Mouse (Mus musculus) neural tube, embryonic 15.5 days (tissue): Measurements from ENCODE around the gene Gm12185. TPM values are rescaled to one million over a fixed set of nuclear protein-coding genes. Genes with fewer than 3 reads are reported as not detected.

Source experiments
- ATAC-seq: fragments of 200-750 bp; cut with Nextera tagmentation; 2 replicates; pipeline ENCODE4 v1.8.0; 2017; ENCODE audit warnings: mild to moderate bottlenecking, moderate TSS enrichment, moderate library complexity; ENCODE audit not compliant: low FRiP score
- H3K27ac ChIP-seq: fragments of 300-500 bp; sonication (generic); replicated peaks from 2 replicates; pipeline ENCODE4 v1.5.1; 2015; ENCODE audit warnings: mild to moderate bottlenecking, inconsistent platforms
- H3K27me3 ChIP-seq: fragments of 300-500 bp; sonication (generic); replicated peaks from 2 replicates; pipeline ENCODE4 v1.6.1; 2015; ENCODE audit warnings: inconsistent platforms
- H3K36me3 ChIP-seq: fragments of 300-500 bp; sonication (generic); 2 replicates; pipeline ENCODE4 v1.6.1; 2015; ENCODE audit warnings: inconsistent platforms
- H3K4me1 ChIP-seq: fragments of 300-500 bp; sonication (generic); 2 replicates; pipeline ENCODE4 v1.6.1; 2015; ENCODE audit warnings: inconsistent platforms
- H3K4me2 ChIP-seq: fragments of 300-500 bp; sonication (generic); 2 replicates; pipeline ENCODE4 v1.6.1; 2015; ENCODE audit warnings: inconsistent platforms, mild to moderate bottlenecking, moderate library complexity
- H3K4me3 ChIP-seq: fragments of 300-500 bp; sonication (generic); replicated peaks from 2 replicates; pipeline ENCODE4 v1.5.1; 2015; ENCODE audit warnings: mild to moderate bottlenecking, inconsistent platforms
- H3K9ac ChIP-seq: fragments of 300-500 bp; sonication (generic); replicated peaks from 2 replicates; pipeline ENCODE4 v1.6.1; 2015; ENCODE audit warnings: mild to moderate bottlenecking, inconsistent platforms
- H3K9me3 ChIP-seq: fragments of 300-500 bp; sonication (generic); replicated peaks from 2 replicates; pipeline ENCODE4 v1.6.1; 2016; ENCODE audit warnings: inconsistent platforms
- WGBS: fragments of 180-500 bp; shearing (Covaris S2); methylation state at CpG from one replicate; pipeline ENCODE4 v1.1.7; 2015; ENCODE audit warnings: mixed read lengths; 5-methylcytosine and 5-hydroxymethylcytosine counted together
- polyA plus RNA-seq: library from polyadenylated mRNA; unstranded; fragments of >200 nt; fragmentation: Nextera tagmentation; extraction: Ambion mirVana; gene quantifications from 2 replicates; pipeline ENCODE4 v1.2.1, GENCODE M21; 2015

The Gm12185 gene
- polyA plus RNA-seq, 1 experiment from 2014 or later, result not detected

DNA sequence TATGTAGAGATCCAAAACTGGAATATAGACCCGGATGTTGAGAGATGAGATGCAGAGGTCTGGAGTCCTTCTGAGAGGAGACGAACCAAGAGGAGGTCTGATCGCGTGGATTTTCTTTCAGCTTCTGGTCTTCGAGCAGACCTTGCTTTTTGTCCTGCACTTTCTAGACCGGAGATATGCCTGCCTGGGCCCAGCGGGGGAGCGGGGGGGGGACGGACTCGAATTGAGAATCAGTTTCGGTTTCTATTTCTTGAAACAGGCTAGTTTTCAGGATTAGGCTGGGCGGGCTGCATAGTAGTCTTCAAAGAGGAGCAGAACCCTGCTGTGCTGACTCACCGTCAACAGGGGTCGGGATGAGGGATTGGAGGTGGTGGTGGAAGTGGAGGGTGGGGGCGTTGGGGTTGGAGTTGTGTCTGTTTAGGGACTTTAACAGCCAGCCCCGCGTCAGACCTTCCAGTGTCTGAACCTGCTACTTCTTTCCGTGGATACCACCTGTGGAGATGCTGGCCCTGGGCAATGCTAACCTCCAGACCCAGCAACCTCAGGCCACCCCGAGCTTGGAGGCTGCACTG lies 120.7 kb downstream of the Gm12185 start, which contains the start of gene Irgm1:
Gene Irgm1, minus strand, starts transcription at position 483 of the 572 bp plus-strand sequence.
- ATAC-seq, result peak; percentile 58; the same call in 1 of the 2 replicates
- no peaks in the 10 kb centered on the region for H3K9me3 ChIP-seq
- H3K27ac ChIP-seq, result 0 out of 2 replicates have a peak within 1 kb of the TSS, but pooled peaks have one; percentile 15

DNA sequence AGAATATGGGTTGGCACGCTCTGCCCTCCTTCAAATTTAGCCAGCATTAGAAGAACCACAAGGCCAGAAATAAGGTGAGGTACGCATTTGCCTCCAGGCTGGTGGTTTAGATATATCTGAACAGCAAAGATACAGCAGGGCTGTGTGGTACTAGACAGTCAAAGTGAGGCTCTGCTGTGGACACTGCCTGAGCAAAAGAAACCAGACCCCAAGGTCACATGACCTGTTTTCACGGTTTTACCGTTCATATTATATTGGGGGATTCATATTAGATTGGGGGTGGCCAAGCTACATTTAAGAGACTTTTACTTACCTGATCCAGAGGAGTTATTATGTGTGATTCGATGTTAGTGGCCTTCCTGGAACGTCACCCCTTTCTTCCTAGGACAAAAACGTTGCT lies 121.2 kb downstream of the Gm12185 start:
- peaks cover 10% of the 10 kb centered on the region for H3K27me3 ChIP-seq
- WGBS, result 41% methylated on average over 7 of the region's 7 CpGs
- no peaks in the 10 kb centered on the region for H3K36me3 ChIP-seq
- peak overlapping the region; percentile 51 for H3K9ac ChIP-seq
- no peaks in the 10 kb centered on the region for H3K9me3 ChIP-seq
- peak overlapping the region; percentile 76 for H3K4me2 ChIP-seq
- no peak for ATAC-seq
- 0 out of 2 replicates have a peak overlapping the region, but pooled peaks have one; percentile 15 for H3K27ac ChIP-seq
- H3K4me3 ChIP-seq, result peak overlapping the region; percentile 46
- peaks cover 20% of the 10 kb centered on the region; the same call in 1 of the 2 replicates for H3K4me1 ChIP-seq

More for the DNA sequence above, 120.7 kb downstream of the Gm12185 start, which contains the start of gene Irgm1:
- Histone ChIP-seq H3K27me3 (peaks cover 10% of the 10 kb centered on the region), H3K4me1 (peaks cover 20% of the 10 kb centered on the region; the same call in 1 of the 2 replicates), H3K4me2 (peak within 1 kb of the TSS; percentile 76), H3K4me3 (peak within 1 kb of the TSS; percentile 46), H3K36me3 (no peaks in the 10 kb centered on the region), H3K9ac (peak within 1 kb of the TSS; percentile 51)
- 2% methylated on average over 19 of the region's 19 CpGs for WGBS

DNA sequence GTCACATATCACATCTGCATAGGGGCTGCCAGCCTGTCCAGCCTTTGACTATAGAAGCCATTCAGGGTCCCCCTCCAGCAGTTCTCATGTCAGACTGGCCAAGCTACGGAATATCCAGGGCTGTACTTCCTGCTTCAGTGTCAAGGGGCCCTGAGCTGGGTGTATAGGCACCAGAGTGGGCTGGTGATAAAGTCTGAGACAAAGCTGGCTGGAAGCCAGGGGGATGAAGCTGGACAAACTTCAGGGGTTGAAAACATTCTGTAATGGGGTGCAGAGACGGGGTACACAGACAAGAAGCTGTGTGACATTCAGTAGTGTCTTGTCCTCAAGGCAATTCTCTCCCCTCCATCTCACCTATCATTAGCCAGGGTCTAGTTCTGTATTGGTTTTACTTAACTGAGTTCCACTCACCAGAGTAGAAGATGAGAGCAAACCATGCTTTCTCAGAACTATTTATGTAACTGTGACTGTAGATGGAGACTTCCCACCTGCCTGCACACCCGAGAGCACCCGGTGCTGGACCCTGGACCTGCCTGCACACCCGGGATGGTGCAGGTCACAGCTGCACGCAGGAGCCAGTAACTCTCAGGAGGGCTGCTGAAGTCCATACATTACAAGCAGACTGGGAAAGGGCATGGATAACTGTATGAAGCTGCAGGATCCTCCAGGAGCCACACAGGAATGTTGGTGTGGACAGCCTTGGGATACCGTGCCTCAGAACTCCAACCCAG lies 122.5 kb downstream of the Gm12185 start:
- H3K36me3 ChIP-seq, result no peaks in the 10 kb centered on the region
- no peak overlapping the region for H3K9ac ChIP-seq
- H3K27ac ChIP-seq, result no peak overlapping the region
- peak overlapping the region; percentile 76 for H3K4me2 ChIP-seq
- H3K4me1 ChIP-seq, result peaks cover 20% of the 10 kb centered on the region; the same call in 1 of the 2 replicates
- no peaks in the 10 kb centered on the region for H3K9me3 ChIP-seq
- no peak for ATAC-seq
- H3K27me3 ChIP-seq, result peaks cover 10% of the 10 kb centered on the region
- H3K4me3 ChIP-seq, result no peak overlapping the region
- 79% methylated on average over 7 of the region's 7 CpGs for WGBS

DNA sequence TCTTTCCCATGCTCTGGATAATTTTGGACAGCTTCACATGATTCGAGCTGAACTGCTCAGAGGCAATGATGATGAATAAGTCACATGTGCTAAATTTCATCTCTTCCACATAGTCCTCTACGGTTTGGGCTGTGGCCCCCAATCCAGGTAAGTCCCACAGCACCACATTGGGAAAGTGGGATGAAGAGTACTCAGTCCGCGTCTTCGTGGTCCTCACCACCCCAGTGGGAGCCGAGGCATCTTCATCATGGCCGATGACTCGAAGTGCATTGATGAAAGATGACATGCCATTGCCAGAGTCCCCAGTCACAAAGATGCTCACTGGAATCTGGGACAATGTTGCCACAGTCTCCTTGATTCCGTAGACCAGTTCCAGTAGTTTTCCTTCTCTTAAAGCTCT lies 125.5 kb downstream of the Gm12185 start:
- Histone ChIP-seq H3K9ac (no peak overlapping the region), H3K36me3 (no peaks in the 10 kb centered on the region), H3K4me1 (peaks cover 10% of the 10 kb centered on the region; the same call in 1 of the 2 replicates), H3K27me3 (0 out of 2 replicates have a peak, but pooled peaks cover 3% of the 10 kb centered on the region), H3K4me3 (no peak overlapping the region), H3K27ac (no peak overlapping the region), H3K4me2 (no peak overlapping the region), H3K9me3 (no peaks in the 10 kb centered on the region)
- WGBS, result 96% methylated on average over 9 of the region's 9 CpGs
- no peak for ATAC-seq

- H3K27me3 ChIP-seq, result peaks cover 15% of the 10 kb centered on the region; the same call in 1 of the 2 replicates
- H3K4me2 ChIP-seq, result no peak overlapping the region
- H3K27ac ChIP-seq, result no peak overlapping the region
- no peak overlapping the region for H3K9ac ChIP-seq
- no peak for ATAC-seq
- H3K4me3 ChIP-seq, result no peak overlapping the region
- 87% methylated on average over 3 of the region's 3 CpGs for WGBS
- H3K9me3 ChIP-seq, result no peaks in the 10 kb centered on the region
- peaks cover 2% of the 10 kb centered on the region; the same call in 1 of the 2 replicates for H3K4me1 ChIP-seq
- H3K36me3 ChIP-seq, result no peaks in the 10 kb centered on the region
Observed at GRCm38 (mm10) chr11:48863808-48864207, 128.2 kb downstream of the Gm12185 start.

GRCm38 (mm10) chr11:48862784-48863319 lies 129.2 kb downstream of the Gm12185 start:
- H3K4me3 ChIP-seq, result no peak overlapping the region
- H3K9ac ChIP-seq, result no peak overlapping the region
- peaks cover 11% of the 10 kb centered on the region for H3K4me1 ChIP-seq
- H3K27me3 ChIP-seq, result peaks cover 12% of the 10 kb centered on the region; the same call in 1 of the 2 replicates
- no peak overlapping the region for H3K4me2 ChIP-seq
- no peak overlapping the region for H3K27ac ChIP-seq
- no peaks in the 10 kb centered on the region for H3K9me3 ChIP-seq
- no peaks in the 10 kb centered on the region for H3K36me3 ChIP-seq
- no peak for ATAC-seq
- WGBS, result 89% methylated on average over 1 of the region's 1 CpGs

DNA sequence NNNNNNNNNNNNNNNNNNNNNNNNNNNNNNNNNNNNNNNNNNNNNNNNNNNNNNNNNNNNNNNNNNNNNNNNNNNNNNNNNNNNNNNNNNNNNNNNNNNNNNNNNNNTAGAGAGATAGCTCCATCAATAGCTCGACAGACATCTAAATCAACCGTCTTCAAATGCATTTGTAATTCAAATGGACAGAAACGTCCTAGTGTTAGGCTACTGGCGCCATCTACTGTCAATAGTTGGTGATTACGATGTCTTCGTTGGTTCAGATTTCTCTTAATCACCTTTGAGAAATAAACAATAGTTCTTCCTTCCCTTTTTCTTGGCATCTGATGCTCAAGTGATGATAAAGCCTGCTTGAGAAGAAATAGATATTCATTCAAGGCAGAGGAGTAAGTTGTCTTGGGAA lies 133.0 kb downstream of the Gm12185 start:
- no peak for ATAC-seq
- Histone ChIP-seq H3K4me1 (peaks cover 35% of the 10 kb centered on the region), H3K27ac (no peak overlapping the region), H3K4me2 (peak overlapping the region; percentile 88), H3K27me3 (peaks cover 12% of the 10 kb centered on the region; the same call in 1 of the 2 replicates), H3K4me3 (peak overlapping the region; percentile 63), H3K9ac (no peak overlapping the region), H3K36me3 (no peaks in the 10 kb centered on the region), H3K9me3 (no peaks in the 10 kb centered on the region)
- WGBS, result 0% methylated on average over 6 of the region's 6 CpGs

Other genes starting within 250 kb of the Gm12185 start
- gene Rack1, start 191.9 kb downstream of the Gm12185 start, polyA plus RNA-seq, result 351 and 459 TPM in 2 replicates
- gene Trim41, start 174.9 kb downstream of the Gm12185 start, polyA plus RNA-seq, result 6.4 and 7.3 TPM in 2 replicates
- gene Trim7, start 166.1 kb downstream of the Gm12185 start, polyA plus RNA-seq, result 2.1 and 2.6 TPM in 2 replicates
- 2.9 and 3.3 TPM in 2 replicates for gene Gm12184, start 165.6 kb downstream of the Gm12185 start, polyA plus RNA-seq
- gene Irgm1, start 120.5 kb downstream of the Gm12185 start, polyA plus RNA-seq, result 4.2 and 12.2 TPM in 2 replicates
- 0.18 and 0.24 TPM in 2 replicates for gene Gm5431, start 90.0 kb downstream of the Gm12185 start, polyA plus RNA-seq
- gene Psme2b, start 46.0 kb downstream of the Gm12185 start, polyA plus RNA-seq, result 2.2 and 3.4 TPM in 2 replicates
- not detected in 2 replicates for gene Olfr56, start 13.3 kb downstream of the Gm12185 start, polyA plus RNA-seq
- gene 9930111J21Rik1, start 12.8 kb downstream of the Gm12185 start, polyA plus RNA-seq, result 0.24 and 0.88 TPM in 2 replicates
- gene Tgtp1, start 1.9 kb upstream of the Gm12185 start, polyA plus RNA-seq, result 7.9 TPM in 1 of 2 replicates, not detected in the other
- 0.36 and 0.64 TPM in 2 replicates for gene 9930111J21Rik2, start 59.0 kb upstream of the Gm12185 start, polyA plus RNA-seq
- 0.14 and 8.5 TPM in 2 replicates for gene Tgtp2, start 72.0 kb upstream of the Gm12185 start, polyA plus RNA-seq
- 0.64 and 6.6 TPM in 2 replicates for gene Ifi47, start 84.4 kb upstream of the Gm12185 start, polyA plus RNA-seq
- not detected in 2 replicates for gene Olfr1396, start 122.6 kb upstream of the Gm12185 start, polyA plus RNA-seq
- gene Olfr1395, start 150.0 kb upstream of the Gm12185 start, polyA plus RNA-seq, result not detected in 2 replicates
- not detected in 2 replicates for gene Olfr1394, start 162.2 kb upstream of the Gm12185 start, polyA plus RNA-seq
- gene Btnl9, start 194.9 kb upstream of the Gm12185 start, polyA plus RNA-seq, result 0.17 and 0.59 TPM in 2 replicates
- gene Zfp62, start 211.1 kb upstream of the Gm12185 start, polyA plus RNA-seq, result 33.6 and 38.2 TPM in 2 replicates